Mouse (Mus musculus): ENCODE measurements around the gene Bard1. TPM values are rescaled to one million over a fixed set of nuclear protein-coding genes. Genes with fewer than 3 reads are reported as not detected.

Gene Bard1
- polyA plus RNA-seq, 1 experiment from 2014 or later: 3.5 TPM

DNA sequence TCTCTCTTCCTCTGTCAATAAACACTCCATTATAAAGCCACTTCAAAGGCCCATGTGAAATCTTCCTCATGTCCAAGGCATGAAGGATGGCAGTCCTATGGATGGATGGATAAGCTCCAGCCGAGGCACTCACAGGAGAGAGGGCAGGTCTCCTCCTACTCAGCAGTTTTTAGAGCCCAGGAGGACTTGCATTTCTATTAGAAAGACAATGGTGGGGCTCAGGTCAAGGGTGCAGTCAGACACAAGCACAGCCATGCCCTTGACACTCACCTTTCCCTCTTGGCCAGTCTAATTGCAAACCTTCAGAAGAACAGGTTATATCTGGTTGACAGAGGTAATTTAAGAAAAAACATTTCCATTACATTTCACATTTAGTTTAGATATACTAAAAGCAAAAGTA is 67.4 kb downstream of the Bard1 start:
- Histone ChIP-seq H3K36me3 (ENCODE audit: control insufficient read depth, insufficient read depth, low read length) (no peaks in the 10 kb centered on the region; the same call in 1 of the 2 replicates), H3K4me3 (ENCODE audit: low read depth, low read length) (no peak overlapping the region), H3K27ac (ENCODE audit: low read depth, low read length) (no peak overlapping the region), H3K4me1 (replicated peaks; ENCODE audit: control insufficient read depth, insufficient read depth, low read length) (no peaks in the 10 kb centered on the region), H3K4me2 (no peak overlapping the region), H3K9me3 (ENCODE audit: control insufficient read depth, low read length) (no peaks in the 10 kb centered on the region), H3K27me3 (replicated peaks; ENCODE audit: control insufficient read depth, insufficient read depth, low read length) (no peaks in the 10 kb centered on the region), H3K9ac (ENCODE audit: low read depth, low read length) (no peak overlapping the region)
- ATAC-seq (replicated peaks; ENCODE audit: low FRiP score) (no peak), DNase-seq (ENCODE audit: low spot score) (no peak)
- 75% methylated on average over 1 of the region's 1 CpGs for WGBS

DNA sequence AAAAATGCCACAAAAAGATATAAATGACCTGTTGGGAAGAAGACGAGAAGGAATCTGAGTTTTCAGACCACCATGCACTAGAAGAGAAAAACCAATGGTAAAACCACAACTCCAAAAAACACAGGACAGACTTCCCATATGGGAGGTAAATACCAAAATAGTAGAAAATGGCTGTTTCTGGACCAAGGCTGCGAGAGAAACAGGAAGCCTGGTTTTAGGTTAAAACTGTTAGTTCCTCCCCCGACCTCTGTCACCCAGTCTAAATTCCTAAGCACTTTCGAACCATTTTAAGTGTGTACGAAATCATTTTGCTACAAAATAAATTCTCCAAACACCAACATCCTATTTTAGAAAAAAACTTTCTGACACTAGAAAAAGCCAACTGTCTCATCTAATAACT is 80.2 kb downstream of the Bard1 start:
- Histone ChIP-seq H3K9ac (ENCODE audit: low read depth, low read length) (no peak overlapping the region), H3K9me3 (ENCODE audit: control insufficient read depth, low read length) (no peaks in the 10 kb centered on the region), H3K27me3 (replicated peaks; ENCODE audit: control insufficient read depth, insufficient read depth, low read length) (no peaks in the 10 kb centered on the region), H3K4me3 (ENCODE audit: low read depth, low read length) (no peak overlapping the region), H3K4me2 (no peak overlapping the region), H3K27ac (ENCODE audit: low read depth, low read length) (no peak overlapping the region), H3K4me1 (replicated peaks; ENCODE audit: control insufficient read depth, insufficient read depth, low read length) (no peaks in the 10 kb centered on the region), H3K36me3 (ENCODE audit: control insufficient read depth, insufficient read depth, low read length) (no peaks in the 10 kb centered on the region)
- ATAC-seq (replicated peaks; ENCODE audit: low FRiP score) (no peak), DNase-seq (ENCODE audit: low spot score) (no peak)
- WGBS: 68% methylated on average over 5 of the region's 5 CpGs

DNA sequence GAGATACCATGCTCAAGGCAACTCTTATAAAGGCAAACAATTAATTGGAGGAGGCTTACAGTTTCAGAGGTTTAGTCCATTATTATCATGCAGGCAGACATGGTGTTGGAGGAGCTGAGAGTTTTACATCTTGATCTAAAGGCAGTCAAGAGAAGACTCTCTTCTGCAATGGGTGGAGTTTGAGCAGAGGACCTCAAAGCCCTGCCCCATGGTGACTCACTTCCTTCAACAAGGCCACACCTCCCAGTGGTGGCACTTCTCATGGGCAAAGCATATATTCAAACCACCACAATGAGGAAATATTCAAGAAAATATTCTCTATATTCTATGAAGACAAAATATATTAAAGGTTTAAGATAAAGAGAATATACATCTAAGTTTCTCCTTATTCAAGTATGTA is 88.6 kb downstream of the Bard1 start:
- Histone ChIP-seq H3K4me1 (replicated peaks; ENCODE audit: control insufficient read depth, insufficient read depth, low read length) (no peaks in the 10 kb centered on the region), H3K27me3 (replicated peaks; ENCODE audit: control insufficient read depth, insufficient read depth, low read length) (no peaks in the 10 kb centered on the region), H3K27ac (ENCODE audit: low read depth, low read length) (no peak overlapping the region), H3K9ac (ENCODE audit: low read depth, low read length) (no peak overlapping the region), H3K4me2 (no peak overlapping the region), H3K36me3 (ENCODE audit: control insufficient read depth, insufficient read depth, low read length) (no peaks in the 10 kb centered on the region), H3K4me3 (ENCODE audit: low read depth, low read length) (no peak overlapping the region), H3K9me3 (ENCODE audit: control insufficient read depth, low read length) (no peaks in the 10 kb centered on the region)
- ATAC-seq (replicated peaks; ENCODE audit: low FRiP score): no peak
- DNase-seq (ENCODE audit: low spot score): no peak

DNA sequence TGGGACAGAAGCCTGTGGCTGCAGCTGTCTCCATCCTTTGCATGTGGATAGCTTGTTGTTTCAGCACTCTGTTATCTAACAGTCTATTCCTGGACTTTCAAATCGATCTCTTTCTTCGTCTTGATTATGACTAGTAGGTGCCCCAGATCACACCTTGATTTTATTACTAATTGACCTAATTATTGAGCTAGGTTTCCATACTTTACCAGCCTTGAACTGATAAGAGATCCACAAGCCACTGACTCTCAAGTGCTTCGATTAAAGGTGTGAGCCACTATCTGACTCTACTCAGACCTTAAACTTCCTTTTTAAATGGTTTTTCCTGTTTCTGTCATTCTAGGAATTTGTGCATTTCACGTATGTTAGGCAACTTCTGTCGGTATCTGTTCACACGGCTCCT is 96.9 kb downstream of the Bard1 start:
- Histone ChIP-seq H3K4me3 (ENCODE audit: low read depth, low read length) (no peak overlapping the region), H3K4me2 (no peak overlapping the region), H3K27ac (ENCODE audit: low read depth, low read length) (no peak overlapping the region), H3K9me3 (ENCODE audit: control insufficient read depth, low read length) (no peaks in the 10 kb centered on the region), H3K27me3 (replicated peaks; ENCODE audit: control insufficient read depth, insufficient read depth, low read length) (no peaks in the 10 kb centered on the region), H3K4me1 (replicated peaks; ENCODE audit: control insufficient read depth, insufficient read depth, low read length) (no peaks in the 10 kb centered on the region), H3K9ac (ENCODE audit: low read depth, low read length) (no peak overlapping the region), H3K36me3 (ENCODE audit: control insufficient read depth, insufficient read depth, low read length) (no peaks in the 10 kb centered on the region)
- 71% methylated on average over 6 of the region's 6 CpGs for WGBS
- DNase-seq (ENCODE audit: low spot score): no peak
- no peak for ATAC-seq (replicated peaks; ENCODE audit: low FRiP score)

DNA sequence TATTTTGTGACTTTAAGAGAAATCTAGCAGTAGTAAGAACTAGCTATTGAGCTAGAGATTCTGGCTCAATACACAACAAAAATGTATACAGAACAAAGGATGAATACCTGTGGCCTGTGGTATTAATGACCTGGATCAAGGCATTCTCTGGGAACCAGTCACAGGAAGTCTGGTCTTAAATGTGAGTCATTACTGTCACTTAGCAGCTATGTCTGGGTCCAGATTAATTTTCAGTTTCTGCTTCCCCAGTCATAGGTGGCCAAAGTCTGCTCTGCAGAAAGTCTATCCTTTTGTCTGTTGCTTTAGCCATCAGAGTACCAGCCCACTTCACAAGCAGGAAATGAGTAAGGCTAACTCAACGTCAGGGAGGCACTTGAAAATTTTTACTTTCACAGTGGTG is 98.8 kb downstream of the Bard1 start:
- H3K27ac ChIP-seq (ENCODE audit: low read depth, low read length): no peak overlapping the region
- H3K4me1 ChIP-seq (replicated peaks; ENCODE audit: control insufficient read depth, insufficient read depth, low read length): no peaks in the 10 kb centered on the region
- no peak overlapping the region for H3K4me3 ChIP-seq (ENCODE audit: low read depth, low read length)
- WGBS: 39% methylated on average over 1 of the region's 1 CpGs
- no peak overlapping the region for H3K9ac ChIP-seq (ENCODE audit: low read depth, low read length)
- H3K27me3 ChIP-seq (replicated peaks; ENCODE audit: control insufficient read depth, insufficient read depth, low read length): no peaks in the 10 kb centered on the region
- ATAC-seq (replicated peaks; ENCODE audit: low FRiP score): no peak
- no peaks in the 10 kb centered on the region for H3K9me3 ChIP-seq (ENCODE audit: control insufficient read depth, low read length)
- DNase-seq (ENCODE audit: low spot score): no peak
- H3K36me3 ChIP-seq (ENCODE audit: control insufficient read depth, insufficient read depth, low read length): no peaks in the 10 kb centered on the region
- H3K4me2 ChIP-seq: no peak overlapping the region

DNA sequence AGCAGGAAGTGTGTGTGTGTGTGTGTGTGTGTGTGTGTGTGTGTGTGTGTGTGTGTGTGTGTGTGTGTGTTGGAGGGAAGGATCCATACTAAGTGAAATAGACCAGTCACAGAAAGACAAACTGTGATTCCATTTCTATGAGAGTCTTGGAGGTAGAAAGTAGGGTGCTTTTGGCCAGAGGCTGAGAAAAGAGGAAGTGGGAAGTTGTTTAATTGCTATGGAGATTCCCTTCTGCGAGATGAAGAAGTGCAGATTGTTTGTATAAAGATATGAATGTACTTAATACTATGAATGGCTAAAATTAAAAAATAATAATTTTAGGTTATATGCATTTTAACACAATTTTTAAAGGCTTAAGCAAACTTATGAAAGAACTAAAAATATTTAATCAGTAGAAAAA is 99.2 kb downstream of the Bard1 start:
- no peaks in the 10 kb centered on the region for H3K27me3 ChIP-seq (replicated peaks; ENCODE audit: control insufficient read depth, insufficient read depth, low read length)
- H3K9me3 ChIP-seq (ENCODE audit: control insufficient read depth, low read length): no peaks in the 10 kb centered on the region
- no peak overlapping the region for H3K27ac ChIP-seq (ENCODE audit: low read depth, low read length)
- 42% methylated on average over 1 of the region's 1 CpGs for WGBS
- H3K36me3 ChIP-seq (ENCODE audit: control insufficient read depth, insufficient read depth, low read length): no peaks in the 10 kb centered on the region
- H3K4me3 ChIP-seq (ENCODE audit: low read depth, low read length): no peak overlapping the region
- H3K4me2 ChIP-seq: no peak overlapping the region
- H3K4me1 ChIP-seq (replicated peaks; ENCODE audit: control insufficient read depth, insufficient read depth, low read length): no peaks in the 10 kb centered on the region
- H3K9ac ChIP-seq (ENCODE audit: low read depth, low read length): no peak overlapping the region
- no peak for ATAC-seq (replicated peaks; ENCODE audit: low FRiP score)
- DNase-seq (ENCODE audit: low spot score): no peak

DNA sequence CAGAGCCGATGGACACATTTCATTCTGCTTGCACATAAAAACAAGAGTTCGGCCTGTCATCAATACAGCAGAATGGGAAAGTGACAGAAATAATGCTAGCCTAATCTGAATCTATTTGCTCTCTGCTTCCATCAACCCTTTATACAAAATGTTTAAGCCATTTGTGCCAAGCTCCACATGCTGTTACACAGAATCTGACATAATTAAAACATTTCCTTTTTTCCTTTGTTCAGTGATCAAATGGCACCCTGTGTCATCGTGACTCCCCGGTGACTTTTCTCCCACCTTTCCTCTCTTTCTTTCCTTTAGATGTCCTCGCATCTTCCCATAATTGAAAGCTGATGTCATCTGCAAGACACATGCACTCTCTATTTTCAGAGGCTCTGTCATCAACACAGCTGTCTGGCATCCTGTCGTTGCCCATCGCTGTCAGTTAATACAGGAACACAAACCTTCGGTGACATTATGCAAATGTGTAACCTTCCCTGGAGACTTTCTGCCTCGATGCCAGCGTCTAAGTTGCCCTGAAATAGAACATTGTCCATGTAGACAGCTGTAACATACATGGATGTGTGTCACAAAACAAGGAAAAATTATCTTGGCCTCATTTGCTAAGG is 105.5 kb downstream of the Bard1 start:
- Histone ChIP-seq H3K9me3 (ENCODE audit: control insufficient read depth, low read length) (no peaks in the 10 kb centered on the region), H3K4me2 (no peak overlapping the region), H3K27ac (ENCODE audit: low read depth, low read length) (no peak overlapping the region), H3K36me3 (ENCODE audit: control insufficient read depth, insufficient read depth, low read length) (no peaks in the 10 kb centered on the region), H3K4me3 (ENCODE audit: low read depth, low read length) (no peak overlapping the region), H3K9ac (ENCODE audit: low read depth, low read length) (no peak overlapping the region), H3K4me1 (replicated peaks; ENCODE audit: control insufficient read depth, insufficient read depth, low read length) (no peaks in the 10 kb centered on the region), H3K27me3 (replicated peaks; ENCODE audit: control insufficient read depth, insufficient read depth, low read length) (no peaks in the 10 kb centered on the region)
- ATAC-seq (replicated peaks; ENCODE audit: low FRiP score): no peak
- DNase-seq (ENCODE audit: low spot score): no peak
- WGBS: 73% methylated on average over 10 of the region's 10 CpGs

DNA sequence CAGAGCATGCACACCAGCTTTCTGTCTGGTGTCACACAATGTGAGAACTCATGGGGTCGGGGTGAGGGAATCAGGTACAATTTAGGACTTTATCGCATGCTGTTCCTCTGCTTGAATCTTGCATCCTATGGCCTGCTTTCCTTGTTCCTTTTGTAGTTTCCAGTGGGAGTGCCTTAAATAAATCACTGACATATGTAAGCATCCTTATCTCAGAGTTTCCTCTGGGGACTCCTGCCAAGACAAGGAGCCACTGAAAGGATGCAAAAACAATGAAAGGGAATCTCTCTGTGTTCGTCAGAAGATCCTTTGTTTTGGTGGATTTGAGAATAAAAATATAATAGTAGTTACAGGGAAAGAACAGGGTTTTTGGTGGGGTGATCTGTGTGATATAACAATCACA is 106.2 kb downstream of the Bard1 start:
- Histone ChIP-seq H3K27me3 (replicated peaks; ENCODE audit: control insufficient read depth, insufficient read depth, low read length) (no peaks in the 10 kb centered on the region), H3K27ac (ENCODE audit: low read depth, low read length) (no peak overlapping the region)

More for the DNA sequence above, 106.2 kb downstream of the Bard1 start:
- WGBS: 66% methylated on average over 3 of the region's 3 CpGs
- H3K36me3 ChIP-seq (ENCODE audit: control insufficient read depth, insufficient read depth, low read length): no peaks in the 10 kb centered on the region
- no peak overlapping the region for H3K9ac ChIP-seq (ENCODE audit: low read depth, low read length)
- no peak overlapping the region for H3K4me3 ChIP-seq (ENCODE audit: low read depth, low read length)
- H3K4me2 ChIP-seq: no peak overlapping the region
- no peaks in the 10 kb centered on the region for H3K4me1 ChIP-seq (replicated peaks; ENCODE audit: control insufficient read depth, insufficient read depth, low read length)
- DNase-seq (ENCODE audit: low spot score): no peak
- H3K9me3 ChIP-seq (ENCODE audit: control insufficient read depth, low read length): no peaks in the 10 kb centered on the region
- ATAC-seq (replicated peaks; ENCODE audit: low FRiP score): no peak

Data from liver, embryonic 11.5 days (tissue).